Mouse (Mus musculus) adrenal gland, adult 2 months (tissue): ENCODE results near the gene Cct8l1. TPM values are rescaled to one million over a fixed set of nuclear protein-coding genes. Genes with fewer than 3 reads are reported as not detected.
A peak's percentile ranks its signal among the peaks of the same experiment; 100 is the strongest.

Source experiments
- DNase-seq: peaks from one replicate; pipeline ENCODE4 v3.0.0; 2021
- long read RNA-seq: library from polyadenylated mRNA; stranded (forward); transcript quantifications from one replicate; pipeline ENCODE4 v2.0.0, GENCODE M21; 2021
- polyA plus RNA-seq: library from polyadenylated mRNA; depleted of rRNA; stranded (reverse); fragments of >200 nt; gene quantifications from 2 replicates; pipeline ENCODE4 v1.2.3, GENCODE M21; 2012; rRNA removed
- total RNA-seq, 2 experiments: library from RNA; stranded (reverse); gene quantifications; 2 replicates each; pipeline ENCODE4 v1.2.3; 2021

Gene Cct8l1
- total RNA-seq (not detected), polyA plus RNA-seq (not detected in 2 replicates)
- long read RNA-seq = 0 reads

- no peak for DNase-seq
Measured at GRCm38 (mm10) chr5:25515767-25516166, at the start of gene Cct8l1. Cct8l1 (plus strand) TSS chr5:25516067.

GRCm38 (mm10) chr5:25472070-25472469 is 43.8 kb upstream of the Cct8l1 start:
- no peak for DNase-seq

GRCm38 (mm10) chr5:25475789-25476188 is 40.1 kb upstream of the Cct8l1 start:
- no peak for DNase-seq

GRCm38 (mm10) chr5:25478863-25479262 is 37.0 kb upstream of the Cct8l1 start:
- DNase-seq = no peak

- DNase-seq = no peak
Measured at GRCm38 (mm10) chr5:25496652-25497051, 19.2 kb upstream of the Cct8l1 start.

GRCm38 (mm10) chr5:25497369-25497719 is 18.5 kb upstream of the Cct8l1 start:
- DNase-seq = no peak

GRCm38 (mm10) chr5:25497720-25498345 is 18.0 kb upstream of the Cct8l1 start:
- DNase-seq = peak; percentile 79

GRCm38 (mm10) chr5:25498346-25498820 is 17.5 kb upstream of the Cct8l1 start, which contains the start of gene Kmt2c:
Kmt2c (minus strand) TSS chr5:25498783.
- DNase-seq = peak; percentile 90

- peak; percentile 86 for DNase-seq
Measured at GRCm38 (mm10) chr5:25498821-25499422, 16.9 kb upstream of the Cct8l1 start.

GRCm38 (mm10) chr5:25499423-25500398 is 16.2 kb upstream of the Cct8l1 start:
- peak; percentile 99 for DNase-seq

- no peak for DNase-seq
Measured at GRCm38 (mm10) chr5:25500686-25501085, 15.2 kb upstream of the Cct8l1 start.

GRCm38 (mm10) chr5:25506041-25506440 is 9.8 kb upstream of the Cct8l1 start:
- no peak for DNase-seq

GRCm38 (mm10) chr5:25516301-25516895 is 531 bp downstream of the Cct8l1 start:
- no peak for DNase-seq

GRCm38 (mm10) chr5:25517550-25517949 is 1.7 kb downstream of the Cct8l1 start:
- no peak for DNase-seq

GRCm38 (mm10) chr5:25519820-25520219 is 4.0 kb downstream of the Cct8l1 start:
- DNase-seq = no peak

GRCm38 (mm10) chr5:25521461-25521860 is 5.6 kb downstream of the Cct8l1 start:
- DNase-seq = no peak

GRCm38 (mm10) chr5:25526116-25526515 is 10.2 kb downstream of the Cct8l1 start:
- DNase-seq = peak; percentile 19

GRCm38 (mm10) chr5:25526926-25527325 is 11.1 kb downstream of the Cct8l1 start:
- peak; percentile 58 for DNase-seq

GRCm38 (mm10) chr5:25527971-25528370 is 12.1 kb downstream of the Cct8l1 start:
- peak; percentile 18 for DNase-seq

GRCm38 (mm10) chr5:25528851-25529528 is 13.1 kb downstream of the Cct8l1 start:
- peak; percentile 18 for DNase-seq
